Mouse (Mus musculus) kidney, adult 2 months (tissue): Measurements from ENCODE around the gene Nmb. TPM values are rescaled to one million over a fixed set of nuclear protein-coding genes. Genes with fewer than 3 reads are reported as not detected.
"Not testable (repeated sequence)": the region's sequence is repeated elsewhere in the genome, so short reads cannot be mapped to it uniquely, and the experiment has no call there.

Experiments
- DNase-seq: peaks from one replicate; pipeline ENCODE4 v3.0.0; 2021
- H3K27ac ChIP-seq: fragments of 200-500 bp; 2 replicates; pipeline ENCODE4 v1.5.1; 2012; ENCODE audit warnings: low read depth, low read length, control low read depth, inconsistent platforms; ENCODE audit not compliant: insufficient read depth
- H3K27me3 ChIP-seq: fragments of 200-500 bp; replicated peaks from 2 replicates; pipeline ENCODE4 v1.6.1; 2012; ENCODE audit warnings: mild to moderate bottlenecking, moderate library complexity, low read length, inconsistent platforms; ENCODE audit not compliant: control insufficient read depth, insufficient read depth
- H3K36me3 ChIP-seq: fragments of 200-500 bp; 2 replicates; pipeline ENCODE4 v1.6.1; 2012; ENCODE audit warnings: mild to moderate bottlenecking, moderate library complexity, low read length, inconsistent platforms; ENCODE audit not compliant: control insufficient read depth, insufficient read depth
- H3K4me1 ChIP-seq: fragments of 200-500 bp; 2 replicates; pipeline ENCODE4 v1.6.1; 2011; ENCODE audit warnings: low read length; ENCODE audit not compliant: control insufficient read depth, insufficient read depth
- H3K4me3 ChIP-seq: fragments of 200-500 bp; 2 replicates; pipeline ENCODE4 v1.5.1; 2011; ENCODE audit warnings: mild to moderate bottlenecking, low read depth, low read length, control low read depth; ENCODE audit not compliant: insufficient read depth
- CTCF ChIP-seq: fragments of 200-500 bp; conservative IDR thresholded peaks from 2 replicates; pipeline ENCODE4 v1.5.1; 2011; ENCODE audit warnings: low read depth, mild to moderate bottlenecking, control low read depth, low read length, moderate library complexity, mixed read lengths; ENCODE audit not compliant: insufficient read depth, insufficient read length
- POLR2A ChIP-seq: fragments of 200-500 bp; IDR thresholded peaks from one replicate; pipeline ENCODE4 v1.6.1; 2011; ENCODE audit warnings: low read depth, low read length, control low read depth
- WGBS: fragments of 180-500 bp; shearing (Covaris S2); methylation state at CpG from one replicate; pipeline ENCODE4 v1.1.7; 2018; 5-methylcytosine and 5-hydroxymethylcytosine counted together
- polyA plus RNA-seq: library from polyadenylated mRNA; depleted of rRNA; stranded (reverse); fragments of >200 nt; gene quantifications from 2 replicates; pipeline ENCODE4 v1.2.3, GENCODE M21; 2012; rRNA removed

The Nmb gene
- 4.6 and 5.0 TPM in 2 replicates for polyA plus RNA-seq

GRCm38 (mm10) chr7:80904921-80905515, at the start of gene Nmb:
Gene Nmb, minus strand, starts transcription at chr7:80905076.
- no peak within 1 kb of the TSS for H3K27ac ChIP-seq
- no peaks in the 10 kb centered on the region for H3K36me3 ChIP-seq
- H3K27me3 ChIP-seq: no peaks in the 10 kb centered on the region
- peak within 1 kb of the TSS; percentile 47 for H3K4me3 ChIP-seq
- peaks cover 6% of the 10 kb centered on the region for H3K4me1 ChIP-seq
- peak; percentile 72 for DNase-seq
- 3% methylated on average over 19 of the region's 19 CpGs for WGBS
- no peak for TF ChIP-seq POLR2A
- no peak for TF ChIP-seq CTCF

GRCm38 (mm10) chr7:80954251-80954650, 49.4 kb upstream of the Nmb start:
- whole genome bisulfite sequencing: 38% methylated on average over 2 of the region's 2 CpGs

GRCm38 (mm10) chr7:80952140-80952539, 47.3 kb upstream of the Nmb start:
- Histone ChIP-seq H3K4me3 (no peak overlapping the region), H3K27ac (peak overlapping the region; percentile 57; the same call in 1 of the 2 replicates), H3K4me1 (peaks cover 14% of the 10 kb centered on the region), H3K27me3 (no peaks in the 10 kb centered on the region), H3K36me3 (no peaks in the 10 kb centered on the region)
- DNase-seq: peak; percentile 73
- 38% methylated on average over 3 of the region's 3 CpGs for WGBS
- TF ChIP-seq POLR2A (no peak), CTCF (no peak)

More at GRCm38 (mm10) chr7:80954251-80954650, 49.4 kb upstream of the Nmb start:
- H3K4me1 ChIP-seq: peaks cover 17% of the 10 kb centered on the region
- H3K4me3 ChIP-seq: no peak overlapping the region
- H3K27me3 ChIP-seq: no peaks in the 10 kb centered on the region
- peak; percentile 88 for DNase-seq
- TF ChIP-seq POLR2A (no peak), CTCF (no peak)
- H3K27ac ChIP-seq: peak overlapping the region; percentile 98
- H3K36me3 ChIP-seq: no peaks in the 10 kb centered on the region

GRCm38 (mm10) chr7:80951461-80951860, 46.6 kb upstream of the Nmb start:
- 46% methylated on average over 4 of the region's 4 CpGs for WGBS
- Histone ChIP-seq H3K36me3 (no peaks in the 10 kb centered on the region), H3K27ac (peak overlapping the region; percentile 80), H3K27me3 (no peaks in the 10 kb centered on the region), H3K4me1 (peaks cover 14% of the 10 kb centered on the region), H3K4me3 (no peak overlapping the region)
- TF ChIP-seq CTCF: no peak
- no peak for TF ChIP-seq POLR2A
- peak; percentile 79 for DNase-seq

GRCm38 (mm10) chr7:80947445-80948350, 42.8 kb upstream of the Nmb start, which contains the start of gene Sec11a:
Gene Sec11a, minus strand, starts transcription at chr7:80947780.
- DNase-seq: peak; percentile 97

DNA sequence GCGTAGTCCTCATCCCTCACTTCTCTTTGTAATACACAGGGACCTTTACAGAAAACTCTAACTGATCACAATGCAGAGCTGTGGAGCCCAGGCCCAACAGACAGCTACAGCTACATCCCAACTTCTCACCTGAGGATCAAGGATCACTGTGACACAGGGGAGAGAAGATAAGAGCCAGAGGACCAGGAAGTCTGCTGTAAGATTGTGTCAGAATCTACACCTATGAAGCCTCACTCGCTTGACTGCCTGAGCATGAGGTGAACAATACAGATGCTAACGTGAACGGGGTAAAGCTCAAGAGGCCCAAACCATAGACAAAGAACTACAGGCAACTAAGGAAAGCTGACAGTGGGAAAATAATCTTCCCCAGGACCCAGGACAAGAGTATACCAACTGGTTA, 34.9 kb upstream of the Nmb start:
- DNase-seq: no peak
- Histone ChIP-seq H3K27ac (no peak overlapping the region), H3K4me1 (peaks cover 22% of the 10 kb centered on the region), H3K36me3 (peaks cover 3% of the 10 kb centered on the region; the same call in 1 of the 2 replicates), H3K27me3 (no peaks in the 10 kb centered on the region), H3K4me3 (no peak overlapping the region)
- 79% methylated on average over 4 of the region's 4 CpGs for WGBS
- no peak for TF ChIP-seq POLR2A
- no peak for TF ChIP-seq CTCF

More at GRCm38 (mm10) chr7:80947445-80948350, 42.8 kb upstream of the Nmb start, which contains the start of gene Sec11a:
- H3K4me3 ChIP-seq: peak within 1 kb of the TSS; percentile 75
- H3K4me1 ChIP-seq: peaks cover 17% of the 10 kb centered on the region; the same call in 1 of the 2 replicates
- TF ChIP-seq CTCF (0 out of 2 replicates have a peak, but pooled peaks have one; percentile 13), POLR2A (peak; percentile 83)
- peak within 1 kb of the TSS; percentile 98 for H3K27ac ChIP-seq
- no peaks in the 10 kb centered on the region for H3K36me3 ChIP-seq
- WGBS: 3% methylated on average over 44 of the region's 44 CpGs
- no peaks in the 10 kb centered on the region for H3K27me3 ChIP-seq

- not testable (repeated sequence) for DNase-seq, H3K4me3 ChIP-seq, H3K36me3 ChIP-seq, H3K27me3 ChIP-seq
- peaks cover 20% of the 10 kb centered on the region for H3K4me1 ChIP-seq
- peak overlapping the region; percentile 35; the same call in 1 of the 2 replicates for H3K27ac ChIP-seq
Observed at GRCm38 (mm10) chr7:80937304-80937666, 32.4 kb upstream of the Nmb start.

- H3K27ac ChIP-seq: peak overlapping the region; percentile 49; the same call in 1 of the 2 replicates
- H3K4me3 ChIP-seq, H3K36me3 ChIP-seq, H3K27me3 ChIP-seq: not testable (repeated sequence)
- peaks cover 24% of the 10 kb centered on the region for H3K4me1 ChIP-seq
- WGBS: 18% methylated on average over 7 of the region's 7 CpGs
- peak; percentile 59 for DNase-seq
Observed at GRCm38 (mm10) chr7:80936617-80937303, 31.9 kb upstream of the Nmb start.
